Mouse (Mus musculus) kidney, adult 8-10 months (tissue): ENCODE results near the gene Cmtm2b.

Source experiments
- DNase-seq, 2 experiments: peaks; one replicate each; pipeline ENCODE4 v3.0.0; 2022

Gene Cmtm2b

GRCm38 (mm10) chr8:104342426-104342825, 20.4 kb downstream of the Cmtm2b start:
- no peak for DNase-seq

GRCm38 (mm10) chr8:104343957-104344356, 21.9 kb downstream of the Cmtm2b start:
- DNase-seq = peak; percentile 80 to 88

GRCm38 (mm10) chr8:104344622-104345021, 22.6 kb downstream of the Cmtm2b start:
- DNase-seq = no peak

- no peak for DNase-seq
Observed at GRCm38 (mm10) chr8:104346706-104347105, 24.7 kb downstream of the Cmtm2b start.

GRCm38 (mm10) chr8:104348971-104349370, 26.9 kb downstream of the Cmtm2b start:
- DNase-seq = no peak

GRCm38 (mm10) chr8:104350047-104350446, 28.0 kb downstream of the Cmtm2b start:
- DNase-seq = no peak

GRCm38 (mm10) chr8:104353186-104353585, 31.2 kb downstream of the Cmtm2b start:
- no peak for DNase-seq

GRCm38 (mm10) chr8:104354504-104354903, 32.5 kb downstream of the Cmtm2b start:
- no peak for DNase-seq

- no peak for DNase-seq
Observed at GRCm38 (mm10) chr8:104358637-104359036, 36.6 kb downstream of the Cmtm2b start.

- no peak for DNase-seq
Observed at GRCm38 (mm10) chr8:104359778-104360456, 37.9 kb downstream of the Cmtm2b start.

GRCm38 (mm10) chr8:104365695-104366094, 43.7 kb downstream of the Cmtm2b start:
- peak in 1 of 2 experiments; percentile 34 for DNase-seq

- DNase-seq = no peak
Observed at GRCm38 (mm10) chr8:104367398-104367797, 45.4 kb downstream of the Cmtm2b start.

GRCm38 (mm10) chr8:104369591-104369990, 47.6 kb downstream of the Cmtm2b start:
- no peak for DNase-seq

GRCm38 (mm10) chr8:104370071-104370470, 48.0 kb downstream of the Cmtm2b start:
- peak in 1 of 2 experiments; percentile 33 for DNase-seq

- DNase-seq = no peak
Observed at GRCm38 (mm10) chr8:104371121-104371520, 49.1 kb downstream of the Cmtm2b start.

GRCm38 (mm10) chr8:104373779-104374178, 51.7 kb downstream of the Cmtm2b start:
- no peak for DNase-seq

- no peak for DNase-seq
Observed at GRCm38 (mm10) chr8:104374269-104374668, 52.2 kb downstream of the Cmtm2b start.

GRCm38 (mm10) chr8:104374864-104375846, 53.1 kb downstream of the Cmtm2b start:
- peak; percentile 92 to 94 for DNase-seq

GRCm38 (mm10) chr8:104375959-104376358, 53.9 kb downstream of the Cmtm2b start:
- DNase-seq = no peak

GRCm38 (mm10) chr8:104376669-104377068, 54.6 kb downstream of the Cmtm2b start:
- no peak for DNase-seq

- DNase-seq = no peak
Observed at GRCm38 (mm10) chr8:104379301-104379836, 57.3 kb downstream of the Cmtm2b start.

- DNase-seq = no peak
Observed at GRCm38 (mm10) chr8:104380269-104380668, 58.2 kb downstream of the Cmtm2b start.
